Mouse (Mus musculus) ES-E14 (cell line): Measurements from ENCODE around the gene Gm9048. TPM values are rescaled to one million over a fixed set of nuclear protein-coding genes. Genes with fewer than 3 reads are reported as not detected.
"Not testable (repeated sequence)": the region's sequence is repeated elsewhere in the genome, so short reads cannot be mapped to it uniquely, and the experiment has no call there.

ENCODE experiments used
- DNase-seq: peaks from one replicate; pipeline ENCODE4 v3.0.0-alpha.2; 2013; ENCODE audit warnings: low read depth, low spot score
- H3K27ac ChIP-seq: 2 replicates; pipeline ENCODE4 v1.5.1; 2012; ENCODE audit warnings: low read depth, mild to moderate bottlenecking, low read length, moderate library complexity, mixed read lengths; ENCODE audit not compliant: poor library complexity, insufficient read depth, severe bottlenecking
- H3K36me3 ChIP-seq: 2 replicates; pipeline ENCODE4 v1.6.1; 2012; ENCODE audit warnings: mild to moderate bottlenecking, low read length, moderate library complexity, mixed read lengths; ENCODE audit not compliant: control insufficient read depth, poor library complexity, insufficient read depth, severe bottlenecking
- H3K4me1 ChIP-seq, 2 experiments: fragments of 150-350 bp in 1 of 2; sonication (generic) in 1 of 2; 2 replicates each; pipeline ENCODE4 v1.6.1; 2012; ENCODE audit warnings: low read length in 2 of 2, mild to moderate bottlenecking in 1 of 2, mixed read lengths in 1 of 2; ENCODE audit not compliant: control insufficient read depth in 2 of 2, insufficient read depth in 2 of 2, poor library complexity in 1 of 2
- H3K4me3 ChIP-seq, 2 experiments: fragments of 150-350 bp in 1 of 2; sonication (generic) in 1 of 2; 2 replicates each; pipeline ENCODE4 v1.5.1; 2012; ENCODE audit warnings: low read length in 2 of 2, low read depth in 1 of 2, mild to moderate bottlenecking in 1 of 2, mixed read lengths in 1 of 2; ENCODE audit not compliant: insufficient read depth in 1 of 2, poor library complexity in 1 of 2, severe bottlenecking in 1 of 2
- H3K9ac ChIP-seq: 2 replicates; pipeline ENCODE4 v1.6.1; 2012; ENCODE audit warnings: low read depth, mild to moderate bottlenecking, low read length, mixed read lengths; ENCODE audit not compliant: poor library complexity, insufficient read depth, severe bottlenecking
- H3K9me3 ChIP-seq: fragments of 150-350 bp; sonication (generic); 2 replicates; pipeline ENCODE4 v1.6.1; 2012; ENCODE audit warnings: low read depth, mild to moderate bottlenecking, low read length; ENCODE audit not compliant: control insufficient read depth, insufficient read depth
- CHD2 ChIP-seq: IDR thresholded peaks from 2 replicates; pipeline ENCODE4 v1.6.1; 2014; ENCODE audit warnings: mild to moderate bottlenecking, low read depth, low read length, inconsistent platforms
- HCFC1 ChIP-seq: IDR thresholded peaks from 2 replicates; pipeline ENCODE4 v1.6.1; 2012; ENCODE audit warnings: low read length, inconsistent platforms, borderline replicate concordance; ENCODE audit not compliant: insufficient read depth
- MAFK ChIP-seq: IDR thresholded peaks from 2 replicates; pipeline ENCODE4 v1.6.1; 2014; ENCODE audit warnings: mild to moderate bottlenecking, low read depth, low read length, inconsistent platforms; ENCODE audit not compliant: insufficient read depth
- ZC3H11A ChIP-seq: IDR thresholded peaks from 2 replicates; pipeline ENCODE4 v1.6.1; 2012; ENCODE audit warnings: low read depth, mild to moderate bottlenecking, inconsistent platforms, low read length, borderline replicate concordance
- ZNF384 ChIP-seq: IDR thresholded peaks from 2 replicates; pipeline ENCODE4 v1.6.1; 2012; ENCODE audit warnings: low read depth, low read length, inconsistent platforms
- in situ Hi-C, 2 experiments: fragments of 600-800 bp; cut with MboI; formaldehyde crosslinking; loops; one replicate each; pipeline ENCODE4 v1.15.1; 2025; ENCODE audit warnings: low sequenced_read_pairs in 2 of 2, inconsistent platforms in 1 of 2; ENCODE audit not compliant: unreplicated experiment in 2 of 2
- total RNA-seq: library from RNA; depleted of rRNA; stranded (reverse); fragments of 300-350 nt; gene quantifications from 2 replicates; pipeline ENCODE4 v1.2.3, GENCODE M21; 2012; rRNA removed

Gm9048 gene
- total RNA-seq, 1 experiment = 1.0 TPM

- Histone ChIP-seq H3K4me3 (no peak overlapping the region), H3K9ac (no peak overlapping the region), H3K27ac (no peak overlapping the region), H3K36me3 (no peaks in the 10 kb centered on the region), H3K9me3 (no peaks in the 10 kb centered on the region), H3K4me1 (no peaks in the 10 kb centered on the region)
- in situ Hi-C loops = no loop called here
- no peak for TF ChIP-seq MAFK
- no peak for TF ChIP-seq ZNF384
- TF ChIP-seq HCFC1 = no peak
- TF ChIP-seq ZC3H11A = no peak
- TF ChIP-seq CHD2 = no peak
- no peak for DNase-seq
These were observed 29.5 kb downstream of the Gm9048 start for GRCm38 (mm10) chr10:118319024-118319423.

- H3K36me3 ChIP-seq, H3K4me3 ChIP-seq, H3K4me1 ChIP-seq, in situ Hi-C loops, H3K9ac ChIP-seq, H3K27ac ChIP-seq, H3K9me3 ChIP-seq, DNase-seq: not testable (repeated sequence)
These were observed 46.3 kb downstream of the Gm9048 start for GRCm38 (mm10) chr10:118302133-118302532.

Other genes starting within 250 kb of the Gm9048 start
- 15.5 and 16.2 TPM in 2 replicates for gene Mdm1, start 206.9 kb downstream of the Gm9048 start, total RNA-seq
- not detected in 2 replicates for gene Il22, start 143.7 kb downstream of the Gm9048 start, total RNA-seq
- 0.09 TPM in 1 of 2 replicates, not detected in the other for gene Gm32717, start 107.9 kb downstream of the Gm9048 start, total RNA-seq
- gene Gm32802, start 90.0 kb downstream of the Gm9048 start, total RNA-seq = 0.09 TPM in 1 of 2 replicates, not detected in the other
- not detected in 2 replicates for gene Iltifb, start 53.6 kb downstream of the Gm9048 start, total RNA-seq
- gene Gm9040, start 21.7 kb downstream of the Gm9048 start, total RNA-seq = 0.54 and 0.90 TPM in 2 replicates
- 0.54 and 0.90 TPM in 2 replicates for gene Gm9044, start 16.3 kb downstream of the Gm9048 start, total RNA-seq
- gene Gm9045, start 10.8 kb downstream of the Gm9048 start, total RNA-seq = 0.71 and 1.1 TPM in 2 replicates
- gene Gm9046, start 5.4 kb downstream of the Gm9048 start, total RNA-seq = not detected in 2 replicates
- 0.71 and 1.1 TPM in 2 replicates for gene Gm9049, start 5.4 kb upstream of the Gm9048 start, total RNA-seq
- not detected in 2 replicates for gene Ifng, start 92.4 kb upstream of the Gm9048 start, total RNA-seq